Mouse (Mus musculus): ENCODE results near the gene Plekhm1.

DNA sequence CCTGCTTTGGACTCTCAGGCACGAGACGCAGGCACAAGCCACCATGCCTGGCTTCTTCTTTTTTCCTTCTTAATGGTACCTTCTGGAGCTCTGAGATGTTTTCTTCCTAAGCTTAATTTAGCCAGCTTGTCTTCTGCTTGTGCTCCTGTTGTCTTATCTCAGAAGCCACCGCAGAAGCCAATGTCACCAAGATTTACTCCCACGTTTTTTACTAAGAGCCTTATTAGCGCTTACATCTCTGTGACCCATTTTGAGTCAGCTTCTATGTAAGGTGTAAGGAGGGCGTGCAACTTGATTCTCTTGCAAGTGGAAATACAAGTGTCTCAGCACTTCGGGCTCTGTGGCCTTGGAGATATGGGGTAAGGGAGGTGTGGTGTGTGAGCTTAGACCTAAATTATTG, 31.0 kb downstream of the Plekhm1 start:
- TF ChIP-seq EP300 (IDR thresholded peaks at IDR 0.05; ENCODE audit: low read depth in 1 of 2, low read length in 2 of 2) (peak; percentile 49 to 63; a peak in 3 of 4 replicates), TAL1 (IDR thresholded peaks at IDR 0.05; ENCODE audit: low read length) (no peak), CTCF (IDR thresholded peaks at IDR 0.05 in 2 of 3, conservative IDR thresholded peaks at IDR 0.05 in 1 of 3; ENCODE audit: control insufficient read depth in 1 of 3, insufficient read depth in 1 of 3, low read depth in 2 of 3, low read length in 3 of 3, poor library complexity in 1 of 3, severe bottlenecking in 1 of 3) (no peak)

All from MEL (cell line).